Mouse (Mus musculus): ENCODE measurements around the gene Slit3.

Gene Slit3

GRCm38 (mm10) chr11:35315449-35316028 lies 194.5 kb downstream of the Slit3 start:
- no peak for DNase-seq

- DNase-seq, result no peak
These were observed 196.2 kb downstream of the Slit3 start for GRCm38 (mm10) chr11:35317221-35317620.

- DNase-seq, result no peak
These were observed 196.9 kb downstream of the Slit3 start for GRCm38 (mm10) chr11:35317775-35318432.

DNA sequence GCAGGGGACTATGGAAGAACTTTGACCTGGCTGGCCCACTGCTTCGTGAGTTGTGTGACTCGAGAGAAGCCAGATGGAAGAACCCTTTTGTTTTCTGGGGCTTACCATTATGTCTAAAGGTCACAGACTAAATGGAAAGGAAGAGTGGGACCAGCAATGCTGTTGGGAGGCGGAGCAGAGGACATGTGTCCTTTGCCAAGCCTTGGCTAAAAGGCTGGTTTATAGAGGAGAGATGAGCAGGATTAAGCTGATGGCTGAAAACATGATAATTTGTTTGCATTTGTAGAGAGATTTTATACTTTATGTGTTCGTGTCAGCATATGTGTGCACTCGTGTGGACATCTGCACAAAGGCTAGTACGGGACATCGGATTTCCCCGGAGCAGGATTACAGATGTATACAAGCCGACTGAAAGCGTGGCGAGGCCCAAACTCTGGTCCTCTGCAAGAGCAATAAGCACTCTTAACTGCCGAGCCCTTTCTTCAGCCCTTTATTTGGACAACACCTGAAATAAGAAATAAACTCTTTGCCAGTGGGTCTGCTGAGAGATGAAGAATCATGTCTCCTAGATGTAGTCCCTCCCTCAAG lies 197.5 kb downstream of the Slit3 start:
- no peak for DNase-seq

DNA sequence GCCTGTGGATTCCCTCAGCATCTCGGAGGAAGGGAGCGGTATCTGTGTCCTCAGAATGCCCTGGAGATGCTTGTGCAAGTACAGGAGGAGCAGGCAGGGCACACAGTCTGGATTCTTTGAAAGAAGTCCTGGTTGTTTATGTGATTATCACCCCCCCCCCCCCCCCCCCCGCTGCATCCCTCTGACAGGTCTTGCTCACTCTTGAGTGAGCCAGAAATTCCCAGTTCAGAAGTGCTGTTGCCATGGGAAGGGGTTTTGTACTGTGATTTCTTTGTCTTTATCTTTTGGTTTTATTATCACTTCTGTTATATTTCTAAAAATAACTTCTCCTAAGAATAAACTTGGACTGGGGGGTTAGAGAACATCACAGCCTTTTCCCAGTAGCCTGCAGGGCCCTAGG lies 199.5 kb downstream of the Slit3 start:
- DNase-seq, result no peak

GRCm38 (mm10) chr11:35324397-35324796 lies 203.4 kb downstream of the Slit3 start:
- DNase-seq, result peak; percentile 52

- DNase-seq, result peak; percentile 45
These were observed 204.3 kb downstream of the Slit3 start for GRCm38 (mm10) chr11:35325131-35325995.

- DNase-seq, result peak; percentile 69
These were observed 205.3 kb downstream of the Slit3 start for GRCm38 (mm10) chr11:35326346-35326745.

DNA sequence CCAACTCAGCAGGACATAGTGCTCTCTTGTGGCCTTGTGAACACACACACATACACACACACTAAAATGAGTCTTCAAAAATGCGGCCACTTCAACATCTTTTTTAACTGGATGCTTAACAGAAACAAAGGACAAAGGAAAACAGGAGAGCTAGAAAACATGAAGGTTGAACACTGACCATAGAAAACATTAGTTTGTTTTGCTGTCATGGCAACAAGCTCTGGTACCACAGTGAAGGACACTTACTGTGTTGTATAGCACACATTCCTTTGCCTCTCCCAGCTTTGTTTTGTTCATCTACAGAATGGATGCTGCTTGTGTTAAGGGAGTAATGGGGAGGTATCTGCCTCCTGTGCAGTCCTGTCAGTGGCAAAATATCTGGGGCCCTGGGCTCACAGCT lies 206.9 kb downstream of the Slit3 start:
- no peak for DNase-seq

DNA sequence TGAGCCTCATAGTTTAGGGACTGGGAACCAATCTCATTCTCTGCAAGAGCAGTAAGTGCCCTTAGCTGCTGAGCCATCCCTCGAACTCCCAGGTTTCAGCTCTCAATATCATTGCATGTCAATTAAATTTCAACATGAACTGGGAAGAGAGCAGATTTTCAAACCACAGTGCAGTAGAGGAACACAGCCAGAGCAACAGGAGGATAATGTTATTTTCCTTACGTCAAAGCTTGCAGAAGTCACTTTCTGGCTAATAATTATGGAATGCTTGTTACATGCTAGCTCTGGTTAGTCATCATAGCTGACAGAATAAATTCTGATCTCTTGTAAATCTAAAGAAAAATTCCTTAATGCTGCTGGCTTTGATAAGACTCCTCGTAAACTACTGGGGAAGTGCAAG lies 210.5 kb downstream of the Slit3 start:
- DNase-seq, result no peak

- no peak for DNase-seq
These were observed 215.5 kb downstream of the Slit3 start for GRCm38 (mm10) chr11:35336558-35336957.

DNA sequence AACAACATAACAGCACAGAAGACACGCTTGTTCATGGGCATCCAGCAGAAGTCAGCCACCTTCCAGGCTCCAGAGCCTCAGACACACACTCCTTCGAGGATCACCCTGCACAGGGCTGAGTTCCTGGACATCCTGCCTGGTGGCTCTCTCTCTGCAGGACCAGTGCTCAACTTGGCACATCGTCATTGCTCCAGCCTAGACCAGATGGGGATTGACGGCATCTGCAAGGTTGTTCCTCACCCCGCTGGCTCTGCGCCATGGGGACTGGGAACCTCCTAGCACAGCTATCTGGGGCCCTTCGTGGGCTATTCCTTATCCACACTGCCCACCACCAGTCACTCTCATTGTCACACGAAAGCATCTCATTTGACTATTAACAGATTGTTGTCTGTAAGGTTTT lies 216.5 kb downstream of the Slit3 start:
- no peak for DNase-seq

GRCm38 (mm10) chr11:35337927-35338819 lies 217.1 kb downstream of the Slit3 start:
- DNase-seq, result no peak

GRCm38 (mm10) chr11:35340752-35341151 lies 219.7 kb downstream of the Slit3 start:
- DNase-seq, result no peak

- no peak for DNase-seq
These were observed 221.5 kb downstream of the Slit3 start for GRCm38 (mm10) chr11:35342486-35342885.

GRCm38 (mm10) chr11:35345696-35346480 lies 224.9 kb downstream of the Slit3 start:
- no peak for DNase-seq

GRCm38 (mm10) chr11:35348099-35348498 lies 227.1 kb downstream of the Slit3 start:
- DNase-seq, result no peak

DNA sequence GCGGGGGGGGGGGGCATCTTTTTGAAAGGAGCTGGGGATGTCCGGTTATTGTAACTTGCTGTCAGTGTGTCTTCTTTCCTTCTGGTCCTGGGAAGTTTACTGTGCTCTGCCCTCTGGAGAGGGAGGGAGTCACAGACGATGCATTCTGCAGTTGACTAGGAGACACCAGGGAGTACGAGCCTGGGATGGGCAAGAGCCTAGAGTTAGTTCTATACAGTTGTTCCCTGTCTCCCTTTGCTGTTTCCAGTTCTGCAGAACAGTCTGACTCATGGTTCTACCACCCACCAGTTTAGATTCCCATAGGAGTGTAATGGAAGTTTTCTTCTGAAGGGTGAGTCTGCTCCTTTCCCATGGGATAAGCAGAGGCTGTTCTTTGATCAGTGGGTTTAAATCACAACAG lies 229.9 kb downstream of the Slit3 start:
- no peak for DNase-seq

DNA sequence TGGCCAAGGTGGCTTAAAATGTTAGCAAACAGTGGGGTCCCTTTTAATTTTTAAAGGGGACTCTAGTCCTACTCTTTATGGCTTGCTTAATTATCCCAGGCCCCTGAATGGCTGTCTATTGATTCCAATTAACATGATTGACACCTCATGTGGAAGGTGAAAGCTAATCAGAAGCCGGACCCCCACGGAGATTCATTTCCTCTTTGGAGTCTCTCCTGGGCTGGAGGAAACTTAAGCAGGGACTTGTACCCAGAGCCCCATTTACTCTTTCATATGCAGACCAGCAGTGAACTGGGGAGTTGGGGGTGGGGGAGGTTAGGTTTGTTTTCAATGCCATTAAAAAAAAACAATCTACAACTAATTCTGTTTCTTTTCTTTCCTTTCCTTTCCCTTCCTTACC lies 230.4 kb downstream of the Slit3 start:
- DNase-seq, result no peak

DNA sequence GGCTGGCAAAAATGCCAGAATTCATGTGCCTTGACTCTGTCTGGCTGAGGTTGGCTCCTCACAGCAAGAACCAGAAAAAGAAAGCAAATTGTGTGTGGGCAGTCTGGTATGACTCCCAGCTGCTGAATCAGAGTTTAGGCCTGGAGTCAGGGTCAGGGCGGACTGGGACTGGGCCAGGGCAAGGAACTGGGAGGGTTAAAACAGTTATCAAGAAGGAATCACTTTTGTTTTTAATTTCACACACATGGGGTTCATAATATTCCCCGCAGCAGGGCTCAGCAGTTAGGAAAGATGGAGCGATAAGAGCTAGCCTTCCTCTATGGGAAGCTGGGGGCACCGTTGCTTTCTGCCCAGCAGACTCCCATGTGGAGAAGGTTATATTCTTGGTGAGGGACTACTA lies 234.8 kb downstream of the Slit3 start:
- DNase-seq, result no peak

DNA sequence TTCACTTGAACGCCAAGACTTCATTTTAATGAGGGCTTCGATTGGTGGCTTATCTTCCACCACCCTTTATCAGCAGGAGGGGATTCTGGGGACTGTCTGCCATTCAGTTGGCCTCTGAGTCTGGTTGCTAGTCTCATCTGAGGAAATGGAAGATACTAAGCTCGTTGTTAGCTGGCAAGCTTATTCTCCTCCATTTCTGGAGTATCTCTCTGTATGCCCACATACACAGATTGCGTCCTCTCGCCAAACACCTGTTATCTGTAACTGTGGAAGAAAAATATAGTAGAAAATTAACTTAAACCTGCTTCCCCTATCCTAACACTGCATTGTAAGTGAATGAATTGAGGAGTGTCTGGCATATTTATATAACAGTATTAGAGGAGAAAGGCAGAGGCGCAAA lies 240.0 kb downstream of the Slit3 start:
- DNase-seq, result no peak

GRCm38 (mm10) chr11:35362975-35363374 lies 242.0 kb downstream of the Slit3 start:
- DNase-seq, result no peak
